Mouse (Mus musculus): ENCODE measurements around the gene Adprhl1.

GRCm38 (mm10) chr8:13242985-13243870 lies 10.7 kb downstream of the Adprhl1 start:
- no peak for TF ChIP-seq CTCF (IDR thresholded peaks at IDR 0.05; ENCODE audit: extremely low read depth, insufficient read length, insufficient replicate concordance, low read depth, low read length)
- no peak for TF ChIP-seq POLR2A (IDR thresholded peaks at IDR 0.05; ENCODE audit: low read depth, low read length)
